Mouse (Mus musculus) heart, embryonic 16.5 days (tissue): ENCODE results near the gene Dact3. TPM values are rescaled to one million over a fixed set of nuclear protein-coding genes. Genes with fewer than 3 reads are reported as not detected.

Experiments
- ATAC-seq: fragments of 200-750 bp; cut with Nextera tagmentation; replicated peaks from 2 replicates; pipeline ENCODE4 v1.8.0; 2017; ENCODE audit warnings: moderate number of reproducible peaks; ENCODE audit not compliant: insufficient read depth, low FRiP score; ENCODE audit errors: extremely low read depth
- H3K27ac ChIP-seq: fragments of 300-500 bp; sonication (generic); 2 replicates; pipeline ENCODE4 v1.5.1; 2014; ENCODE audit warnings: mild to moderate bottlenecking, low read length, control low read depth, moderate library complexity
- H3K27me3 ChIP-seq: fragments of 300-500 bp; sonication (generic); 2 replicates; pipeline ENCODE4 v1.6.1; 2014; ENCODE audit warnings: low read length, mixed read lengths; ENCODE audit not compliant: control insufficient read depth, insufficient read depth
- H3K36me3 ChIP-seq: fragments of 300-500 bp; sonication (generic); 2 replicates; pipeline ENCODE4 v1.6.1; 2014; ENCODE audit not compliant: control insufficient read depth, insufficient read depth
- H3K4me1 ChIP-seq: fragments of 300-500 bp; sonication (generic); 2 replicates; pipeline ENCODE4 v1.6.1; 2014; ENCODE audit warnings: low read length, mixed read lengths; ENCODE audit not compliant: control insufficient read depth, insufficient read depth
- H3K4me2 ChIP-seq: fragments of 300-500 bp; sonication (generic); 2 replicates; pipeline ENCODE4 v1.6.1; 2014; ENCODE audit warnings: low read depth, mild to moderate bottlenecking, control low read depth, low read length
- H3K4me3 ChIP-seq: fragments of 300-500 bp; sonication (generic); 2 replicates; pipeline ENCODE4 v1.5.1; 2014; ENCODE audit warnings: mild to moderate bottlenecking, control low read depth, low read length
- H3K9ac ChIP-seq: fragments of 300-500 bp; sonication (generic); 2 replicates; pipeline ENCODE4 v1.6.1; 2014; ENCODE audit warnings: low read length, control low read depth
- H3K9me3 ChIP-seq: fragments of 300-500 bp; sonication (generic); replicated peaks from 2 replicates; pipeline ENCODE4 v1.6.1; 2016; ENCODE audit warnings: low read length; ENCODE audit not compliant: control insufficient read depth
- WGBS: fragments of 180-500 bp; shearing (Covaris S2); extraction: QIAGEN DNeasy Blood & Tissue Kit; methylation state at CpG from one replicate; pipeline ENCODE4 v1.1.7; 2014; 5-methylcytosine and 5-hydroxymethylcytosine counted together
- polyA plus RNA-seq: library from polyadenylated mRNA; unstranded; fragments of >200 nt; fragmentation: Nextera tagmentation; extraction: Ambion mirVana; gene quantifications from 2 replicates; pipeline ENCODE4 v1.2.1, GENCODE M21; 2015

Dact3 gene
- polyA plus RNA-seq, 1 experiment from 2014 or later, result 2.8 TPM

- Histone ChIP-seq H3K36me3 (no peaks in the 10 kb centered on the region; the same call in 1 of the 2 replicates), H3K27ac (no peak overlapping the region), H3K4me2 (no peak overlapping the region), H3K27me3 (no peaks in the 10 kb centered on the region), H3K9me3 (no peaks in the 10 kb centered on the region), H3K4me1 (peaks cover 12% of the 10 kb centered on the region), H3K9ac (no peak overlapping the region), H3K4me3 (no peak overlapping the region)
- 88% methylated on average over 9 of the region's 9 CpGs for WGBS
- no peak for ATAC-seq
Measured at GRCm38 (mm10) chr7:16872478-16872877, 2.6 kb upstream of the Dact3 start.

DNA sequence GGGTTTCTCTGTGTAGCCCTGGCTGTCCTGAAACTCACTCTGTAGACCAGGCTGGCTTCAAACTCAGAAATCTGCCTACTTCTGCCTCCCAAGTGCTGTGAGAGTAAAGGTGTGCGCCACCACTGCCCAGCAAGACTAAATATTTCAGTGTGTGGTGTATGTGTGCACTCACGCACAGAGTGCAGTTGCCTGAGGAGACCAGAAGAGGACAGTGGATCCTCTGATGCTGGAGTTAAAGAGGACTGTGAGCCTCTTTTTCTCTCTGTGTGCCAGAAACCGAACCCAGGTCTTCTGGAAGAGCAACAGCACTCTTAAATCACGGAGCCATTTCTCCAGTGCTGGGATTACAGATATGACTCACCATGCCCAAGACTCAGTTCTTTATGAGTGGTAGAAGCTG is 1.7 kb upstream of the Dact3 start:
- H3K27ac ChIP-seq, result no peak overlapping the region
- no peaks in the 10 kb centered on the region for H3K36me3 ChIP-seq
- H3K27me3 ChIP-seq, result no peaks in the 10 kb centered on the region
- no peak overlapping the region for H3K9ac ChIP-seq
- peaks cover 12% of the 10 kb centered on the region for H3K4me1 ChIP-seq
- ATAC-seq, result no peak
- no peaks in the 10 kb centered on the region for H3K9me3 ChIP-seq
- no peak overlapping the region for H3K4me3 ChIP-seq
- 91% methylated on average over 4 of the region's 4 CpGs for WGBS
- H3K4me2 ChIP-seq, result no peak overlapping the region

- Histone ChIP-seq H3K9ac (peak overlapping the region; percentile 48), H3K9me3 (no peaks in the 10 kb centered on the region), H3K36me3 (no peaks in the 10 kb centered on the region), H3K4me1 (peaks cover 12% of the 10 kb centered on the region), H3K4me2 (peak overlapping the region; percentile 91), H3K4me3 (peak overlapping the region; percentile 40), H3K27me3 (no peaks in the 10 kb centered on the region), H3K27ac (peak overlapping the region; percentile 92)
- ATAC-seq, result no peak
- WGBS, result 4% methylated on average over 17 of the region's 17 CpGs
Measured at GRCm38 (mm10) chr7:16874190-16874589, 927 bp upstream of the Dact3 start.

- Histone ChIP-seq H3K4me1 (peaks cover 13% of the 10 kb centered on the region), H3K27ac (peak overlapping the region; percentile 92), H3K36me3 (no peaks in the 10 kb centered on the region), H3K4me2 (peak overlapping the region; percentile 91), H3K4me3 (peak overlapping the region; percentile 89), H3K9me3 (no peaks in the 10 kb centered on the region), H3K27me3 (no peaks in the 10 kb centered on the region), H3K9ac (peak overlapping the region; percentile 48; the same call in 1 of the 2 replicates)
- WGBS, result under 1% methylated on average over 33 of the region's 33 CpGs
- ATAC-seq, result peak; percentile 97
Measured at GRCm38 (mm10) chr7:16874756-16875309, 284 bp upstream of the Dact3 start.

GRCm38 (mm10) chr7:16875326-16875725 is 209 bp downstream of the Dact3 start:
- Histone ChIP-seq H3K36me3 (no peaks in the 10 kb centered on the region), H3K4me1 (peaks cover 17% of the 10 kb centered on the region), H3K4me2 (peak overlapping the region; percentile 91), H3K4me3 (peak overlapping the region; percentile 89), H3K9ac (peak overlapping the region; percentile 94), H3K27me3 (no peaks in the 10 kb centered on the region), H3K9me3 (no peaks in the 10 kb centered on the region), H3K27ac (peak overlapping the region; percentile 89)
- ATAC-seq, result peak; percentile 14
- WGBS, result under 1% methylated on average over 35 of the region's 42 CpGs

- Histone ChIP-seq H3K27ac (peak overlapping the region; percentile 89), H3K9me3 (no peaks in the 10 kb centered on the region), H3K4me2 (peak overlapping the region; percentile 91), H3K36me3 (no peaks in the 10 kb centered on the region), H3K9ac (peak overlapping the region; percentile 94), H3K4me3 (peak overlapping the region; percentile 89), H3K4me1 (peaks cover 24% of the 10 kb centered on the region), H3K27me3 (no peaks in the 10 kb centered on the region)
- ATAC-seq, result no peak
- 6% methylated on average over 11 of the region's 11 CpGs for WGBS
Measured at GRCm38 (mm10) chr7:16876006-16876405, 889 bp downstream of the Dact3 start.

DNA sequence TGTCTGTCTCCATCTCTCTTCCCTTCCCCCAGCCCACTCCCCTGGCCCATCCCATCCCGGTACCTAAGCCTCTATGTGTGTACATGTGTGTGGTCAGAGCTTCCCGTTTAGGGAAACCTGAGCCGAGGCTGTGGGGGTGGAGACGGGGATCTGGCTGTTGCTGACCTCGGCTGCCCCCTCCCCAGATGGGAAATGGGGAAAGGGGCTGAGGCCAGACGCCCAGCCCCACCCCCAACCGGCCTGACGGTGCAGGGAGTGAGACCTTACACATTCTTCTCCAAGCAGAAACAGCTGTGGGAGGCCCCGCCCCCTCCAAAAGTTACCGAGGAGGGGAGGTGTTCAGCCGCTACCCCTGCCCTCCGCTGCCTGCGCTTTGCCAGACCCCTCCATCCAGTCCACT is 1.5 kb downstream of the Dact3 start:
- Histone ChIP-seq H3K4me3 (peak overlapping the region; percentile 89), H3K27ac (peak overlapping the region; percentile 89), H3K27me3 (no peaks in the 10 kb centered on the region), H3K9ac (peak overlapping the region; percentile 94), H3K36me3 (0 out of 2 replicates have a peak, but pooled peaks cover 3% of the 10 kb centered on the region), H3K4me1 (peaks cover 27% of the 10 kb centered on the region), H3K4me2 (peak overlapping the region; percentile 91), H3K9me3 (no peaks in the 10 kb centered on the region)
- no peak for ATAC-seq
- 4% methylated on average over 13 of the region's 13 CpGs for WGBS

DNA sequence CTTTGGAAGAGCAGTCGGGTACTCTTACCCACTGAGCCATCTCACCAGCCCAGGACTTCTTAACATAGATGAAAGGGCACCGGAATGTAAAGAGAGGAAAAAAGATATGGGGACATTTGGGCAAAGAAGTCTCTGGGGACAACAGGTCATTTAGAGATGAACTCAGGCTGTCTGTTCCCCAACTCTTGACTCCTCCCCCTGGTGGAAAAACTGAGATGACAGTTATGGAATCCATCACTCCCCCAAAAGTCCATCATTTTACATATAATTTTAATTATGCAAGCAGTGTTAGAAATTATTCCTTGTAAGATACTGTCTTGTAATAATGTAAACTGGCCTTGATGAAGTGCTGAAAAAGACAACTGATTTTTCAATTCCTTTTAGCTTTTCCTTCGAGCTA is 2.6 kb downstream of the Dact3 start:
- Histone ChIP-seq H3K4me1 (peaks cover 31% of the 10 kb centered on the region), H3K4me2 (no peak overlapping the region), H3K9ac (no peak overlapping the region), H3K27me3 (no peaks in the 10 kb centered on the region), H3K4me3 (no peak overlapping the region), H3K36me3 (0 out of 2 replicates have a peak, but pooled peaks cover 3% of the 10 kb centered on the region), H3K27ac (0 out of 2 replicates have a peak overlapping the region, but pooled peaks have one; percentile 28), H3K9me3 (no peaks in the 10 kb centered on the region)
- 76% methylated on average over 3 of the region's 3 CpGs for WGBS
- no peak for ATAC-seq

GRCm38 (mm10) chr7:16879796-16880547 is 4.9 kb downstream of the Dact3 start:
- Histone ChIP-seq H3K4me2 (peak overlapping the region; percentile 50), H3K4me1 (peaks cover 34% of the 10 kb centered on the region), H3K36me3 (peaks cover 17% of the 10 kb centered on the region), H3K27me3 (peaks cover 4% of the 10 kb centered on the region), H3K4me3 (peak overlapping the region; percentile 6; the same call in 1 of the 2 replicates), H3K27ac (peak overlapping the region; percentile 97), H3K9ac (peak overlapping the region; percentile 74), H3K9me3 (peaks cover 3% of the 10 kb centered on the region)
- ATAC-seq, result peak; percentile 74
- 30% methylated on average over 9 of the region's 9 CpGs for WGBS
